Mouse (Mus musculus): ENCODE data around the gene Nek1. TPM values are rescaled to one million over a fixed set of nuclear protein-coding genes. Genes with fewer than 3 reads are reported as not detected.

Nek1 gene
- 1.8 and 2.9 TPM in 2 replicates for polyA plus RNA-seq (2012; rRNA removed)

- Histone ChIP-seq H3K27me3 (ENCODE audit: control insufficient read depth, insufficient read depth, low read length) (no peaks in the 10 kb centered on the region), H3K4me3 (ENCODE audit: low read depth, low read length) (peak within 1 kb of the TSS; percentile 80), H3K27ac (ENCODE audit: insufficient read depth, low read depth, low read length) (peak within 1 kb of the TSS; percentile 83), H3K4me1 (ENCODE audit: control insufficient read depth, insufficient read depth, insufficient read length, low read length) (0 out of 2 replicates have a peak, but pooled peaks cover 2% of the 10 kb centered on the region), H3K36me3 (ENCODE audit: control insufficient read depth, insufficient read depth, low read length) (no peaks in the 10 kb centered on the region)
- TF ChIP-seq POLR2A (IDR thresholded peaks at IDR 0.05; ENCODE audit: low read depth, low read length) (peak; percentile 13; the same call in 1 of the 2 replicates), CTCF (IDR thresholded peaks at IDR 0.05; ENCODE audit: extremely low read depth, insufficient read length, insufficient replicate concordance, low read depth, low read length) (no peak)
- under 1% methylated on average over 57 of the region's 57 CpGs for WGBS
Observed at GRCm38 (mm10) chr8:60992910-60993638, at the start of gene Nek1. Gene Nek1 (plus strand): TSS chr8:60993195.

GRCm38 (mm10) chr8:60947503-60947902 lies 45.5 kb upstream of the Nek1 start:
- no peak overlapping the region for H3K4me3 ChIP-seq (ENCODE audit: low read depth, low read length)
- TF ChIP-seq CTCF (IDR thresholded peaks at IDR 0.05; ENCODE audit: extremely low read depth, insufficient read length, insufficient replicate concordance, low read depth, low read length) (no peak), POLR2A (IDR thresholded peaks at IDR 0.05; ENCODE audit: low read depth, low read length) (no peak)
- H3K27me3 ChIP-seq (ENCODE audit: control insufficient read depth, insufficient read depth, low read length): no peaks in the 10 kb centered on the region
- H3K4me1 ChIP-seq (ENCODE audit: control insufficient read depth, insufficient read depth, insufficient read length, low read length): peaks cover 8% of the 10 kb centered on the region; the same call in 1 of the 2 replicates
- H3K27ac ChIP-seq (ENCODE audit: insufficient read depth, low read depth, low read length): no peak overlapping the region
- H3K36me3 ChIP-seq (ENCODE audit: control insufficient read depth, insufficient read depth, low read length): 0 out of 2 replicates have a peak, but pooled peaks cover 1% of the 10 kb centered on the region

- TF ChIP-seq CTCF (IDR thresholded peaks at IDR 0.05; ENCODE audit: extremely low read depth, insufficient read length, insufficient replicate concordance, low read depth, low read length) (no peak), POLR2A (IDR thresholded peaks at IDR 0.05; ENCODE audit: low read depth, low read length) (no peak)
- peak overlapping the region; percentile 55 for H3K27ac ChIP-seq (ENCODE audit: insufficient read depth, low read depth, low read length)
- WGBS: 28% methylated on average over 4 of the region's 4 CpGs
Observed at GRCm38 (mm10) chr8:60949859-60950258, 43.1 kb upstream of the Nek1 start.

GRCm38 (mm10) chr8:60951271-60951670 lies 41.7 kb upstream of the Nek1 start:
- H3K36me3 ChIP-seq (ENCODE audit: control insufficient read depth, insufficient read depth, low read length): 0 out of 2 replicates have a peak, but pooled peaks cover 1% of the 10 kb centered on the region
- TF ChIP-seq CTCF (IDR thresholded peaks at IDR 0.05; ENCODE audit: extremely low read depth, insufficient read length, insufficient replicate concordance, low read depth, low read length) (no peak), POLR2A (IDR thresholded peaks at IDR 0.05; ENCODE audit: low read depth, low read length) (no peak)
- WGBS: 86% methylated on average over 4 of the region's 4 CpGs
- H3K4me1 ChIP-seq (ENCODE audit: control insufficient read depth, insufficient read depth, insufficient read length, low read length): peaks cover 14% of the 10 kb centered on the region; the same call in 1 of the 2 replicates
- no peaks in the 10 kb centered on the region for H3K27me3 ChIP-seq (ENCODE audit: control insufficient read depth, insufficient read depth, low read length)
- no peak overlapping the region for H3K27ac ChIP-seq (ENCODE audit: insufficient read depth, low read depth, low read length)
- no peak overlapping the region for H3K4me3 ChIP-seq (ENCODE audit: low read depth, low read length)

More at GRCm38 (mm10) chr8:60949859-60950258, 43.1 kb upstream of the Nek1 start:
- Histone ChIP-seq H3K4me3 (ENCODE audit: low read depth, low read length) (no peak overlapping the region), H3K36me3 (ENCODE audit: control insufficient read depth, insufficient read depth, low read length) (0 out of 2 replicates have a peak, but pooled peaks cover 1% of the 10 kb centered on the region), H3K27me3 (ENCODE audit: control insufficient read depth, insufficient read depth, low read length) (no peaks in the 10 kb centered on the region), H3K4me1 (ENCODE audit: control insufficient read depth, insufficient read depth, insufficient read length, low read length) (peaks cover 11% of the 10 kb centered on the region; the same call in 1 of the 2 replicates)

GRCm38 (mm10) chr8:60951757-60952156 lies 41.2 kb upstream of the Nek1 start:
- TF ChIP-seq POLR2A (IDR thresholded peaks at IDR 0.05; ENCODE audit: low read depth, low read length) (no peak), CTCF (IDR thresholded peaks at IDR 0.05; ENCODE audit: extremely low read depth, insufficient read length, insufficient replicate concordance, low read depth, low read length) (no peak)
- 100% methylated on average over 1 of the region's 1 CpGs for WGBS
- Histone ChIP-seq H3K4me1 (ENCODE audit: control insufficient read depth, insufficient read depth, insufficient read length, low read length) (peaks cover 14% of the 10 kb centered on the region; the same call in 1 of the 2 replicates), H3K27ac (ENCODE audit: insufficient read depth, low read depth, low read length) (no peak overlapping the region), H3K4me3 (ENCODE audit: low read depth, low read length) (no peak overlapping the region), H3K27me3 (ENCODE audit: control insufficient read depth, insufficient read depth, low read length) (no peaks in the 10 kb centered on the region), H3K36me3 (ENCODE audit: control insufficient read depth, insufficient read depth, low read length) (0 out of 2 replicates have a peak, but pooled peaks cover 1% of the 10 kb centered on the region)

- Histone ChIP-seq H3K4me1 (ENCODE audit: control insufficient read depth, insufficient read depth, insufficient read length, low read length) (peaks cover 20% of the 10 kb centered on the region), H3K27me3 (ENCODE audit: control insufficient read depth, insufficient read depth, low read length) (no peaks in the 10 kb centered on the region), H3K36me3 (ENCODE audit: control insufficient read depth, insufficient read depth, low read length) (no peaks in the 10 kb centered on the region), H3K27ac (ENCODE audit: insufficient read depth, low read depth, low read length) (peak overlapping the region; percentile 59), H3K4me3 (ENCODE audit: low read depth, low read length) (no peak overlapping the region)
- TF ChIP-seq CTCF (IDR thresholded peaks at IDR 0.05; ENCODE audit: extremely low read depth, insufficient read length, insufficient replicate concordance, low read depth, low read length) (no peak), POLR2A (IDR thresholded peaks at IDR 0.05; ENCODE audit: low read depth, low read length) (no peak)
- 26% methylated on average over 5 of the region's 5 CpGs for WGBS
Observed at GRCm38 (mm10) chr8:60952803-60953202, 40.2 kb upstream of the Nek1 start.

- peak overlapping the region; percentile 78 for H3K27ac ChIP-seq (ENCODE audit: insufficient read depth, low read depth, low read length)
- WGBS: 10% methylated on average over 15 of the region's 15 CpGs
- H3K27me3 ChIP-seq (ENCODE audit: control insufficient read depth, insufficient read depth, low read length): no peaks in the 10 kb centered on the region
- peak overlapping the region; percentile 48 for H3K4me3 ChIP-seq (ENCODE audit: low read depth, low read length)
- TF ChIP-seq POLR2A (IDR thresholded peaks at IDR 0.05; ENCODE audit: low read depth, low read length) (no peak), CTCF (IDR thresholded peaks at IDR 0.05; ENCODE audit: extremely low read depth, insufficient read length, insufficient replicate concordance, low read depth, low read length) (no peak)
- peaks cover 17% of the 10 kb centered on the region for H3K4me1 ChIP-seq (ENCODE audit: control insufficient read depth, insufficient read depth, insufficient read length, low read length)
- no peaks in the 10 kb centered on the region for H3K36me3 ChIP-seq (ENCODE audit: control insufficient read depth, insufficient read depth, low read length)
Observed at GRCm38 (mm10) chr8:60954281-60955014, 38.5 kb upstream of the Nek1 start.
